7 mouse cellular contexts compared by ENCODE assay signal in the genomic region with DNA sequence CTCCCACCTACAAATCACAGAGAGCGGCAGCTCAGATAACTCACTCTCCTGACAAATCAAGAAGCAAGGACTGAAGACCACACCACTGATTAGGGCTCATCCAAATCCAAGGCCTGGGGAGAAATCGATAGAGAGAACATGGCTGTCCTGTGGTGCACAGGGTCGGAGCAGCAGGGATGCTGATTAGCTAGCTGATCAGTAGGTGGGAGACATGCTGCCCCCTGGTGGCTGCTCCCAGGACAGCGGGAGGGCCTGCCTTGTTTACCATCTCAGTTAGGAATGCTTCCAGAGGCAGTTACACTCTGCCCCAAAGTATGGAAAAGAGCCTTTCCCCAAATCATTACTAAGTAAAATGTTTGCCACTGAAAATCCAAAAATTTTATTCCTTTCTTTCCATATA.
DNase-seq lines count a peak whose midpoint lies in the region; ATAC-seq and TF ChIP-seq lines count a peak whose summit lies in the region.

No protein-coding gene starts in this region.

- peak; percentile 53 to 82 (median 57) for TF ChIP-seq CTCF in MEL (IDR thresholded peaks at IDR 0.05 in 2 of 3, conservative IDR thresholded peaks at IDR 0.05 in 1 of 3; ENCODE audit: control insufficient read depth in 1 of 3, insufficient read depth in 1 of 3, low read depth in 2 of 3, low read length in 3 of 3, poor library complexity in 1 of 3, severe bottlenecking in 1 of 3)
- peak; percentile 95 for TF ChIP-seq CTCF in small intestine, adult 2 months (IDR thresholded peaks at IDR 0.05; ENCODE audit: extremely low read depth, insufficient read length, insufficient replicate concordance, low read depth, low read length)

- DNase-seq in MEL (ENCODE audit: low read depth, low spot score) = peak; percentile 37
- DNase-seq in brain, adult 2 months (ENCODE audit: low read depth, low spot score) = peak; percentile 82
- peak; percentile 43 for DNase-seq in fibroblast of lung, adult 2 months (ENCODE audit: low read depth)
- peak; percentile 80 to 88 for DNase-seq in heart, postnatal 14 days
- peak; percentile 76 to 83 for DNase-seq in layer of hippocampus, postnatal 14 days (ENCODE audit: low spot score in 2 of 2)

- intact Hi-C loops in heart, postnatal 14 days (cut with DNase I) = loop anchor here (2.0 kb wide), 3 partner anchors 268 to 612 kb away; a partner anchor contains a TSS

- H3K9ac ChIP-seq in MEL (ENCODE audit: control insufficient read depth, low read depth, low read length, poor library complexity, severe bottlenecking) = no peak overlapping the region

- TF ChIP-seq EP300 in MEL (IDR thresholded peaks at IDR 0.05; ENCODE audit: low read depth in 1 of 2, low read length in 2 of 2) = no peak

- H3K4me1 ChIP-seq in MEL (ENCODE audit: control insufficient read depth in 1 of 2, insufficient read depth in 2 of 2, low read length in 2 of 2) = no peaks in the 10 kb centered on the region
- H3K4me1 ChIP-seq in small intestine, adult 2 months (ENCODE audit: control insufficient read depth, insufficient read depth, insufficient read length, low read length) = no peaks in the 10 kb centered on the region

- no peaks in the 10 kb centered on the region for H3K27me3 ChIP-seq in MEL (ENCODE audit: control insufficient read depth in 1 of 2, insufficient read depth in 2 of 2, low read length in 2 of 2)
- no peaks in the 10 kb centered on the region for H3K27me3 ChIP-seq in small intestine, adult 2 months (ENCODE audit: control insufficient read depth, insufficient read depth, low read length)

- 25% methylated on average over 4 of the region's 4 CpGs for WGBS in small intestine, adult 2 months

- no peaks in the 10 kb centered on the region for H3K9me3 ChIP-seq in MEL (replicated peaks; ENCODE audit: insufficient read depth, low read length)

- peak; percentile 78 for ATAC-seq in megakaryocyte-erythroid progenitor cell, adult 5-6 weeks (replicated peaks; ENCODE audit: low FRiP score, low TSS enrichment, poor library complexity, severe bottlenecking)

- no peaks in the 10 kb centered on the region for H3K79me2 ChIP-seq in MEL (ENCODE audit: control insufficient read depth, insufficient read depth, low read length, poor library complexity)

- no peak for TF ChIP-seq POLR2A in MEL (IDR thresholded peaks at IDR 0.05; ENCODE audit: control insufficient read depth in 1 of 2, insufficient read depth in 1 of 2, low read depth in 1 of 2, low read length in 2 of 2, poor library complexity in 1 of 2)
- TF ChIP-seq POLR2A in small intestine, adult 2 months (IDR thresholded peaks at IDR 0.05; ENCODE audit: low read depth, low read length) = no peak

- no peaks in the 10 kb centered on the region for H3K36me3 ChIP-seq in MEL (ENCODE audit: control insufficient read depth in 1 of 2, insufficient read depth in 2 of 2, low read length in 2 of 2)
- H3K36me3 ChIP-seq in small intestine, adult 2 months (ENCODE audit: control insufficient read depth, insufficient read depth, low read length) = no peaks in the 10 kb centered on the region

- no peak overlapping the region for H3K4me3 ChIP-seq in MEL (ENCODE audit: control insufficient read depth in 1 of 2, insufficient read depth in 1 of 2, low read depth in 2 of 2, low read length in 2 of 2)
- no peak overlapping the region for H3K4me3 ChIP-seq in small intestine, adult 2 months (ENCODE audit: low read depth, low read length)

- no peak overlapping the region for H3K27ac ChIP-seq in MEL (ENCODE audit: control insufficient read depth, low read depth, low read length)
- no peak overlapping the region for H3K27ac ChIP-seq in small intestine, adult 2 months (ENCODE audit: insufficient read depth, low read depth, low read length)

- peak; percentile 22; the same call in 1 of the 2 replicates for TF ChIP-seq RAD21 in MEL (IDR thresholded peaks at IDR 0.05; ENCODE audit: low read depth, low read length)

TF ChIP-seq in MEL, 35 proteins besides CTCF, POLR2A, EP300 and RAD21:
- TF ChIP-seq ZKSCAN1 (IDR thresholded peaks at IDR 0.05; ENCODE audit: low read depth, low read length) = no peak
- peak; percentile 47 for TF ChIP-seq SMC3 (IDR thresholded peaks at IDR 0.05; ENCODE audit: low read depth, low read length)
